Mouse (Mus musculus): Measurements from ENCODE around the gene Plcb4.
"Not testable (repeated sequence)": the region's sequence is repeated elsewhere in the genome, so short reads cannot be mapped to it uniquely, and the experiment has no call there.

Plcb4 gene

GRCm38 (mm10) chr2:135891686-135892085, 232.9 kb downstream of the Plcb4 start:
- no peak for DNase-seq (ENCODE audit: low spot score)

DNA sequence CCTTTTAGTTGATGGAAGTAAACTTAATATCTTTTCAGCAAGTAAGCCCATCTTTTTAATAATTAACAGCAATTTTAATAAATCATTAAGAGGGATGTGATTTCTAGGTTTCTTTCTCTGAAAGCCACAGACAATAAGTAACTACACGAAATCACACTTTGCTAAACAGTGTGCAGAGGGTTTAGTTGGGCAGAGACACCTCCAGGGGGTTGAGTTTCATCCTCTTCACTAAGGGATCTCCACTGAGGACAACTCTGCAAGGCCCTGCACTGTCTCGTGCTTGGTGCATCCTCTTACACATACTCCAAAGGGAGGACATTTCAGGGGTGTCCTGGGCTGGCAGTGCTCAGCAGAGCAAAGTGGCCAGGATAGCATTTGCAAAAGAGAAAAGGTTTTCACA, 235.8 kb downstream of the Plcb4 start:
- DNase-seq (ENCODE audit: low spot score): no peak

- DNase-seq (ENCODE audit: low spot score): no peak
Measured at GRCm38 (mm10) chr2:135898025-135898424, 239.2 kb downstream of the Plcb4 start.

GRCm38 (mm10) chr2:135899931-135900330, 241.1 kb downstream of the Plcb4 start:
- not testable (repeated sequence) for DNase-seq (ENCODE audit: low spot score)

- DNase-seq (ENCODE audit: low spot score): no peak
Measured at GRCm38 (mm10) chr2:135901015-135901414, 242.2 kb downstream of the Plcb4 start.

- DNase-seq (ENCODE audit: low spot score): no peak
Measured at GRCm38 (mm10) chr2:135904262-135904661, 245.5 kb downstream of the Plcb4 start.

DNA sequence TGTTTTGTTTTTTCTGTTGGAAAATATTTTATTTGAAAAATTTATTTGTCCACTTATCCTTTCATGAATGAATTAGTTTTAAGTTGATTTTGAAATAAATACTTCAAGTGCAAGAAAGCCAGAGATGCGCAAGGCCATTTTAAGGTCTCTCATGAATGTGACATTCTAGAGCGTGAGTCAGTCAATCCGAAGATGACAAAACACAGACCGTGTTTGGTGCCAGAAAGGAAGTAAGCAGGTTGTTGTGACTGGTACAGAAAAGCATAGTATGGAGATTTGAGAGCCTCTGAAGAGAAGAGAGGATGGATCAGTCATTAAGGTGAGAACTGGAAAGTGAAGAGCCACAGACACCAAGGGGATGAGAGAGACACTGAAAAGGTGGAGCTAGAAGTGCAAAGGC, 246.0 kb downstream of the Plcb4 start:
- DNase-seq (ENCODE audit: low spot score): no peak

GRCm38 (mm10) chr2:135914343-135915261, 255.8 kb downstream of the Plcb4 start:
- DNase-seq (ENCODE audit: low spot score): no peak

- DNase-seq (ENCODE audit: low spot score): no peak
Measured at GRCm38 (mm10) chr2:135915928-135916327, 257.1 kb downstream of the Plcb4 start.

GRCm38 (mm10) chr2:135917000-135917399, 258.2 kb downstream of the Plcb4 start:
- no peak for DNase-seq (ENCODE audit: low spot score)

- DNase-seq (ENCODE audit: low spot score): no peak
Measured at GRCm38 (mm10) chr2:135918116-135918515, 259.3 kb downstream of the Plcb4 start.

- no peak for DNase-seq (ENCODE audit: low spot score)
Measured at GRCm38 (mm10) chr2:135919641-135920040, 260.8 kb downstream of the Plcb4 start.

GRCm38 (mm10) chr2:135926660-135927343, 268.0 kb downstream of the Plcb4 start:
- DNase-seq (ENCODE audit: low spot score): peak; percentile 10

GRCm38 (mm10) chr2:135929021-135929720, 270.4 kb downstream of the Plcb4 start:
- no peak for DNase-seq (ENCODE audit: low spot score)

GRCm38 (mm10) chr2:135930696-135931095, 271.9 kb downstream of the Plcb4 start:
- DNase-seq (ENCODE audit: low spot score): no peak

- no peak for DNase-seq (ENCODE audit: low spot score)
Measured at GRCm38 (mm10) chr2:135932569-135932968, 273.8 kb downstream of the Plcb4 start.

DNA sequence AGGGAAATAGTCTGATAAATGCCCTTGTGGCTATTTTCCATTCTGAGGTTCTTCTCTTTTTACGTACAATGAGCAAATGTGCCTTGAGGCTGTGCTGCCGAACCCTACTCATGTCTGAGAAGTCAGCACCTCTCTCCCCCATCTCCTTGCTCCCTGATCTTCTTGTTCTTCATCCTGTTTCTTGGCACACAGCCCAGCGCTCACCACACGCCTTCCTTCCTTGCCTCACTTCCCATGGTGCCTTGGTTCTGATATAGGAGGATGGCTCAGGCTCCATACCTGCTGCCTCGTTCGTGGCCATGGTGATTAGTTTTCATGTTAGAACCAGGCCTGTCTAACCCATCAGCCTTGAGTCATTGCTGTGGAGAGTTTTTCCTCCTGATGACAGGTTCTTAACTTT, 277.6 kb downstream of the Plcb4 start:
- no peak for DNase-seq (ENCODE audit: low spot score)

DNA sequence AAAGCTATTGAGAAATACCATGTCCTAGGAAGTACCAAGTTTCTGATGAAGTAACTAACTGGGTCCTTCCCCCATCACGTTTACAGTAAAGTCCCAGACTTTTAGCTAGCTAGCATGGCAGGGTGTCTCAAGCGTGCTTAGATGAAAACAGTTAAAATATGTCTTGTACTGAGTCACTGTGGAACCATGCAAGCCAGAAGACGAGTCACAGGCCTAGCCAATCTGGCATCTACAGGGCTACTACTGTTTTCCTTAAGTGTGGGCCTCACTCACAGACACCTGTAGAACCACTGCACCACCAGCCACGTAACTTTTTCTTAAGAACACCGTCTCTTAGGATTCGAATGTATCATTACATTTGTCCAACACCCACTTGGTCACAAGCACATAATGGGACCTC, 278.8 kb downstream of the Plcb4 start:
- DNase-seq (ENCODE audit: low spot score): no peak

- DNase-seq (ENCODE audit: low spot score): no peak
Measured at GRCm38 (mm10) chr2:135939933-135940332, 281.1 kb downstream of the Plcb4 start.

DNA sequence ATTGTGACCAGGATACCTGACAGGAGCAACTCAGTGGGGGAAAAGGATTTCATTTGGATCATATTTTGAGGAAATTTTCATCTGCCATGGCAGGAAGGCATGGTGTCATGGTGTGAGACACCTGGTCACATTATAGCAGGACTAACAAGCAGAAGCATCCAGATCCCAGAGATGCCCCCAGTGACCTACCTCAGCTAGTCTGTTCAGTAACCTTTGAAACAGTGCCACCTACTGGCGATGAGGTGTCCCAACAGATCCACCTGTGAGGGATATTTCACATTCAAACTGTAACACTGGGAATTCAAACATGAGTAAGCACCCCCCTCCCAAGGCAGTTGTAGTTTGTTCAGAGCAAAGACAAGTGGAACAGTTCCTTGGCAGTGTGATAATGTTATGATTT, 289.0 kb downstream of the Plcb4 start:
- no peak for DNase-seq (ENCODE audit: low spot score)

- no peak for DNase-seq (ENCODE audit: low spot score)
Measured at GRCm38 (mm10) chr2:135954760-135955548, 296.1 kb downstream of the Plcb4 start.

- no peak for DNase-seq (ENCODE audit: low spot score)
Measured at GRCm38 (mm10) chr2:135955796-135956195, 297.0 kb downstream of the Plcb4 start.
